Mouse (Mus musculus): ENCODE measurements around the gene Mnat1. TPM values are rescaled to one million over a fixed set of nuclear protein-coding genes. Genes with fewer than 3 reads are reported as not detected.
"Not testable (repeated sequence)": the region's sequence is repeated elsewhere in the genome, so short reads cannot be mapped to it uniquely, and the experiment has no call there.

Gene Mnat1
- total RNA-seq, 1 experiment from 2014 or later = 20.5 TPM

DNA sequence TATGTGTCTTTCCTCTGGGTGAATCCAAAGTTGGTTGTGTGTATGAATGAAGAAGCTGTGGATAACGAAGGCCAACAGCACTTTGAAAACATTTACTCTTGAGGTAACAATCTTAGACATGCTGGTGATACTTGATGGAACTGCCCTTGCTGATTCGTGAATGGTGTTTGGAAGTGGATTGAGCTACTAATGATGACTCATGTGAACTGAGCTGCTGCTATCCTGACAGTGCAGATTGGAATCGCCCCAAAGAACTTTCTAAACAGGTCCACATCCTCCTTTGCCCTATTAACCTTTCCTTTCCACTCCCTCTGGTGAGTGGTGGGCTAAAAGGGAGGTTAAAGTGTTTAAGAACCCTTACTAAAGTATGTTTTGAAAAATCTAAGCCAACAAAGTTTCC, 17.2 kb downstream of the Mnat1 start:
- DNase-seq = no peak

DNA sequence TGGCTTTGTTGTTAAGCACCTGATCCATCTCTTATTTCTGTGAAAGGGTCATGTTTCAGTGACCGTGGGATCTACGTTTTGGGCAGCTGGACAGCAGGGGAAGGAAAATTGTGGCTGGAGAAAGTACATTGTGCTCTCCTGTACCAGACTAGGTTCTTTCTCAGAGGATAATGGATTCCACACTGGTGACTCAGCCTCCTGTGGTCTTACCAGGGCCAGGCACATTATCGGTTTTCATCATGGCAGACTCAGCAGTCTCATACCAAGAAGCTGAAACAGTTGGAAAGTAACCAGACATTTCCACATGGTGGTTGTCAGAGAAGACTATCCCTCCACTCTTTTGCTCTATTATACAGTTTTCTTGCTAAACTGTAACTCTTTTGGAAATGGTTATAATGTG, 23.7 kb downstream of the Mnat1 start:
- DNase-seq = no peak

DNA sequence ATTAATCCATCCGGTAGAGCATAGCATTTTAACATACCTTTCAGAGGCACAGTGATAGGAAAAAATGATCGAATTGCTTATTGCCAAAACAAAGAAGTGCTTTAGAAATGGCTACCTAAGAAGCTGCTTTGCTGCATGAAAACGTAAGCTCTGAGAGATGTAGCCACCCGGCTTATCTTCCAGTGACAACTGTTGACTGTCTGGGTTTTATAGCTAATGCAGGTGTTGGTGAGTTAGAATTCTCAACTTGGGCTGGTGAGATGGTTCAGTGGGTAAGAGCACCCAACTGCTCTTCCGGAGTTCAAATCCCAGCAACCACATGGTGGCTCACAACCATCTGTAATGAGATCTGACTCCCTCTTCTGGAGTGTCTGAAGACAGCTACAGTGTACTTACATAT, 27.5 kb downstream of the Mnat1 start:
- DNase-seq = not testable (repeated sequence)

DNA sequence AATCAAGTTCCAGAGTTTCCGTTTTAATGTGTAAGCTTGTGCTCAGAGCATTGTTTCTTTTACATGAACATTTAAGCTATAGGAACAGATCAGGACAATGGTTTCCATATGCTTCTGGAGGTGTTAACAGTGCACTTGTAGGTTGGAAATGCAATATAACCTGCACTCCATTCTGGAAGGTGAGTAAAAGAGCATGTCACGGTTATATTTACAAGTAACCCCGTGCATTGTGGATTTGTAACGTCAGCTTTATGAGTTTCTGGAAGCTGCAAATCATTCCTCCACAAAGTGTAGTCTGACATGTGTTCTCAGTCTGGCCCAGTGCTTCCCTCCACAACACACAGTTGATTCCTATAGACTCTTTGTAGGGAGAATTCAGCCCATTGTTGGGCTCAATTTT, 30.6 kb downstream of the Mnat1 start:
- DNase-seq = no peak

DNA sequence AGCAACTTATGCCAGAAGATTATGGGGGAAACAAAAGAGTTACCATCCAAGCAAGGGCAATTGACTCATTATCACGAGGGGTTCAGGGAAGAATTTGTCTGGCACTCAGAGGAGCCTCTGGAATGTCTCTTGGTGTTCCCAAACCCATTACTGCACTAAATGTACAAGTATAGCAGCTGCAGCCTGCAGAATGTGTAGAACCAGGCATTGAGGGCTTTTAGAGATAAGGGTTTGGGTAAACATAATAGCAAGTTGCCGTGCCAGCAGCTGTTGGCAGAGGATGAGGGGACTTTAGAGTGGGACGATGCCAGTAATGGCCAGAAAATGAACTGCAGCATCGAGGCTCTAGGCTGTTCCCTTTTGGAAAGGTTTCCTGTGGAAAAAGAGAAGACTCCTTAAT, 36.8 kb downstream of the Mnat1 start:
- peak; percentile 15 for DNase-seq

DNA sequence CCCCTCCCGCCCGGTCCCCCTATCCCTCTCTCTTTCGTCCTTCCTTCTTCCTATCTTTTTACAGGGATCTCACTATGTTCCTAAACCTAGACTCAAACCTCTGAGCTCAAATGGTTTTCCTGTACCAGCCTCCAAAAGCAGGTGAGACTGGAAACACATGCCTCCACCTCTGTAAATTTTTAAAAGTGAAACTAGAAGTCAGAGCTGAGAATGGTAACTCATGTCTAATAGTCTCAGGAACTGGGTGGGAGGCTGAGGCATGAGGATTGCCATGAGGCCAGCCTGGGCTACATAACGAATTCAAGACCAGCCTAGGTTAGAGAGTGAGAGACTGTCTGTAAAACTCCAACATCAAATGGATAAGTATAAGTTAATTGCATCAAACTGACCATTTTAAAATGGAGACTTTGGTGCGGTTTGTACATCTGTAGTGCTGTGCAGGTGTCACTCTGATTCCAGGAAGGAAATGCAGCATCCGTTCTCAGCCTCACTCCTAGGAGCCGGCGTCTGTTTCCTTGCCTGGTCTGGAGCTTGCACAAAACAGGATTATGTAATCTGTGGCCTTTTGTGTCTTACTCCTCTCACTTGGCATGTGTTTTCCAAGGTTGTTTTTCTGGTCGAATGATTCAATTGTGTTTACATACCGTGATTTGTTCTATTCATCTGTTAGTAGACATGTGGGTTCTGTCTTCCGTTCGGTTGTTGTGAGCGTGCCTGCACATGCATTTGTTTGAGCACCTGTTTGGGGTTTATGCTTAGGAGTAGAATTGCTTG, 39.1 kb downstream of the Mnat1 start:
- peak; percentile 58 for DNase-seq

DNA sequence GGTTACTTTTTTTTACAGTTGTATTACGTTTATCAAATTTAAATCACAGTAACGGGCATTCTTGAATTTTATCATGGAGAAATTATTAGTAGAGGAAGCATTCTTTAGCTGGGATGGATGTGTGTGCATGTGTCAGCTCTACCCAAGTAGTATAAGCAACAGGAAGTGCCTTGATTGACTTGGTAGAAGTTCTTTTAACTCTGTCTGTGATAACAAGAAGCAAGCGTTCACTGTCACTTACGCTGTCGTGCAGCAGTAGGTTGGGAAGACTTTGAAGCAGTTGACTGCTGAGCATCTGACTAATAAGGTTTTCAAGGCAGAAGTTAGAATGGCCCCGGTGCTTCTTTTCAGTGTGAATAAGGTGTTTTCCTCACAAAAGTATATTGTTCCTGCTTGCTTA, 47.3 kb downstream of the Mnat1 start:
- no peak for DNase-seq

DNA sequence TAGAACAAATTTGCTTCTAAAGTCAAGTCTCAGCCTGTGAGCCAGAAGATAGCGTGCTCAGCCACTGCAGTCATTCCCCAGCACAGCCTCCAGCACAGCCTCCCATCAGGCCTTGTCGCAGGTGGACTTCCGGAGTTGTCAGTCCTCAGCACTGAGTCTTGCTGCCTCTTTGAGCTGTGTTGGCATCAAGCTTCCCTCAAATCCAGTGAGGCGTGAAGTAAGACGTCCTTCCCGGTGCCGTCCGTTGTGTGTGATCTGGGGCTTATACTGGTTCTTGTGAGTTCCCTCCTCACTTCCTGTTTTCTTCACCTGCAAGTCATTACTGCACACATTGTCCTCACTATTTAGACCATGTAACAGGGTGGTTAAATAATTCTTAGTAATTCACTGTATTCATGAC, 60.4 kb downstream of the Mnat1 start:
- DNase-seq = no peak

DNA sequence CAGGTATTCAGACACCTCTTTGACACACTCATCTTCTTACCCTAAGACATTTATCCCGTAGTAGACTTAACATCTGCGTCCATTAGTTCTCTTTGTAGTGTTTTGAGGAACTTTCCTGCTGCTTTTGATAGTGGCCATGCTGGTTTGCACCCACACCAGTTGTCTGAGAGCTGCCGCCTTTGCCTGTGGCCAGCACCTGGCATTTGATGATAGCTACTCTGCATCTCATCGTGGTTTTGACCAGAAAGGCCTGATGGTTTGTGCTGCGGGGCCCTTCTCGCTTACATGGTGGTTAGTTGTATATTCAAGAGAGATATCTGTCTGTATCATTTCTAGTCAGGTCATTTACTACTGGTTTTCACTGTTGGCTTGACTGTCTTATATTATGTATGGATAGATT, 73.8 kb downstream of the Mnat1 start:
- no peak for DNase-seq

DNA sequence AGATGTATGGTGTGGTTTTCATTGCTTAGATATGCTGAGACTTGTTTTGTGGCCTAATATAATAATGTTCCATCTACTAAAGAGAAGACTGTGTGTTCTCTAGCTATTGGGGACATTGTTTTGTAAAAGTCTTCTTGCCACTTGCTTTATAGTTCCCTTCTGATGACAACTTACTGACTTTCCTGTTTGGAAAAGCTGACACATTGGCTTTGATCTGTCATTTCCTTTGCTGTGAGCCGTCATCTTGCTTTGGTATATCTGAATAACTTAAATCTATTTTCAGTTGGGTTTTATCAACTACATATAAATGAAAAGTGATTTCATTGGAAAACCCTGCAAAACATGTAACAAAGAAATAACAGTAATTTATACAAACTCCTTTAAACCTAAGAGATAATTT, 74.9 kb downstream of the Mnat1 start:
- no peak for DNase-seq

DNA sequence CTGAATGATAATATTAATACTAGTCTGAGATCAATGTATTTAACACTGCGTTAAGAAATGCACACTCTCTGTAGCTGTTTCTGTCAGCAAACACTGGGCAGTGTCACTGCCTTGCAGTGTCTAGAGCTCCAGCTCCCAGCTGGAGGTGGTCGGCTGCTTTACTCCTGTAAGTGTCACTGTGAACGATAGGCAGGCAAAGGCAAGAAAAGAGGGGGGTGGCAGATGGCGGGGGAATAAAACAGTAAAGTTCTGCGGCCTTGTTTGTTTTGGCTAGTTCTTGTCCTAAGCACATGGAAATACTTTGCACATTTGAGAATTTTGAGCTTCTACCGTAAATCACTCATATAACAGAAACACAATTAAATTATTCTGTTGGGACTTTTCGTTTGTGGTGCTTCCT, 75.9 kb downstream of the Mnat1 start:
- DNase-seq = no peak

DNA sequence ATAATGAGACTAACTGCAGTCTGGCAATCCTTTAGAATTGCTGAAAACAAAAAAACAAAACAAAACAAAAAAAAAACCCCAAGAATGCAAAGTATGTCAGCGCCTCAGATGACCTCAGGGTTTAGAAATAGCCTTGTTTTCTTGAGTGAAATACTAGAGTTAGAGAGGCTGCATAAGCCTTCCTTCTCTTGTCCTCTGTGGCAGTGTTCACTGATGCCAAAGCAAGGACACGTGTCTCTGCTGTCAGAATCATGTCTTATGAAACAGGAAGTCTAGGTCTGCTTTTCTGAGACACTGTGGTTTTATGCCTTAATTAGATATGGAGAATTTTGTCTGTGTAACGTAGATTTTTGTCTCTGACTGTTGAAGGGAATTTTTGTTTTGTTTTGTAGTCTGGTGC, 78.1 kb downstream of the Mnat1 start:
- DNase-seq = peak; percentile 50

DNA sequence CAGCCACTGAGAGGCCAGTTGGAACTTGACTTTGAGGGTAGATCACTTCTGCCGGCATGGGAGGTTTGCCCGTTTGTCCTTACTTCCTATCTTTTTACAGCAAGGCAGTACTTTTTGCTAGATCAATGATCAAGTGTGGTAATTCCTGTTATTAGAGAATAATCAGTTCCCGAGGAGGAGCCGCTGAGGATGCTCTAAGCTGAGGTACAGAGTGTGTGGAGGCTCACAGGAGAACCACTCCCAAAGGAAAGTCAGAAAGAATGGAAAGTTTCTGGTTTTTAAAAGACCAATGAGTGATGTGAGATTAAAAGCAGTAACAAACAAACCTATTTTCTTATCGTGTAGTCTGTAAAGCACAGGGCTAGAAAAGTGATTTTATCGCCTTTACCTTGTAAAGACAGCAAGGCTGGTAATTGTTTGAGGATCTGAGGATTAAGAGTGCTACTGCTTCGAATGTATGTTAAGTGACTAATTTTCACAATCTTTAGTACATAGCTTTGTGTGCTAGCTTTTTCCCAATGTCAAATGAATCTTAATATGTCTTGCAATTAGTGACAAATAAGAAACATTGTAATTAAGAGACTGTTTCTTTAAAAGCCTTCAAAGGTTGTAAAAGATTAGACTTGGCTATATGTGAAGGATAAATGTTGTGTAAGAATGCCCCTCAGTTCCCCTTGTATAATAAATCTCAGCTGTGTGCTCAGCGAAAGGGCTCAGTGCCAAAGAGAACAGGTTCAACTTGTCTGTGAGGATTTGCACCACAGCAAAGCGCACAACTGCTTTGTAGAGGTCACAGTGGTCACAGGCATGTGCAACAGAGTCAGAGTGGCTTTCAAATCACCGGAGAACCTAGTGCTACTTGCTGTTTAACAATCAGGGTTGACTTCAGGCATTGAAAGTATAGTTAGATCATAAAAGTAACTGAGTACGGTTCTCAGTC, 82.5 kb downstream of the Mnat1 start:
- peak; percentile 80 for DNase-seq

DNA sequence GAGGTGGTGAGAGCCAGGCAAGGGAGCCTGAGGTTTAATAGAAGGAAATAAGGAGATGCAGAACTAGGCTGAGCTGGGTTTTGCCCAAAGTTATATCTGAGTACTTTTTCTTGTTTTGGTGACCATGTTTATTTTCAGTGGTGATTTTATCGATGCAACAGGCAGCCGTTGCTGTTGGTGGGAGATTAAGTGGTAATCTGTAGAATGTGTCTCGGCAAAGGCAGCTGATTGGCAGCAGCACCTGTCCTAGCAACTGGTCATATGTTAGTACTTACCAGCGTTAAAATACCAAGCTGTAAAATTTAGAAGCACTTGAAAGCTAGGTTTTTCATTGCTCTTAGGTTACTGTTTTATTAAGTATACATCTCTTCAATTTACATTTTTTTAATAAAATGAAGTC, 83.5 kb downstream of the Mnat1 start:
- DNase-seq = no peak

DNA sequence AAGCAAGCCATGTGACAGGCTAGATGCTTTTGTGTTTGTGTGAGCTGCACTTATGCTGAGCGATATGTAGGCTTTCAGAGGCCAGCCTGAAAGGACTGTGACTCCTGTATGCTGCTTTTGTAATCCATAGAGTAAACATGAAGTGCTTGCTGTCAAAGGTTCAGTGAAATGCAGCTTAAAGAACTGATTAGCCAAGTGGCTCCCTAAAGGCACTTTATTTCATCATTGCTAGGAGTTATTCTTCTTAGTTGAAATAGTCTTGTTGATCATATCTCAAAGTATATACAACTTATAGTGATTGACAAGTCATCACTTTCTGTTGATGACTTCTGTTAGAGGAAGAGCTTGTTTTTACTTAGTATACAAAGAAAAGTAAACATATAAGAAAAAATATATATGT, 83.9 kb downstream of the Mnat1 start:
- DNase-seq = no peak

DNA sequence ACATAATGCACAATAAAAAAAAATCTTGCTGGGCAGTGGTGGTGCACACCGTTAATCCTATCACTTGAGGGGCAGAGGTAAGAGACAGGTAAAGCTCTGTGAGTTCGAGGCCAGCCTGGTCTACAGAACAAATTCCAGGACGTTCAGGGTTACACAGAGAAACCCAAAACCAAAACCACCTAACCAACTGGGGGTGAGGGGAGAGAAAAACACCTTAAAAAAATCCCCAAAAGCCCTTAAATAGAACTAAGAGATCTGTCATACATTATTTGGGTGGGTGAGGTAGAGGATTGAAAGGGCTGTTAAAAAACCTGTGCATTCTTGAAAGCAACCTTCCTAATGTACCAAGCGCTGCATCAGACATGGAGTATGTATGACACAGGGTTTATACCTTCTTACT, 85.0 kb downstream of the Mnat1 start:
- DNase-seq = no peak

DNA sequence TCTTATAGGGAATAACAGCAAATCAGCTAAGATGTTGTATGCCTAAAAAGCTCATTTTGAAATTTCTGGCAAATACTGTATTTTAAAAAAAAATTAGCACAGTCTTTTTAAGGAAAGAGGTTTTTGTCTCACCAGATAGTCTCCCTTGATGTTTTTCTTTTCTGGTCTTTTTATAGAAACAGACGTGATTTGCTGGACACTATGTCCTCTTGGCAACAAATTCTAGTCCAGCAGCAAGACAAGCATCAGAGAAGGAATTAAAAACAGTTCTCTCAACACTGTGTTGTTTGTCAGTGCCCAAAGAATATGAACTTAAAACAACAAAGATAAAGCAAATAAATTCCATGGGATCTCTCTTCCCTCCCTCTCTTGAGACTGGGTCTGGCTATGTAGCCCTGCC, 85.6 kb downstream of the Mnat1 start:
- no peak for DNase-seq

DNA sequence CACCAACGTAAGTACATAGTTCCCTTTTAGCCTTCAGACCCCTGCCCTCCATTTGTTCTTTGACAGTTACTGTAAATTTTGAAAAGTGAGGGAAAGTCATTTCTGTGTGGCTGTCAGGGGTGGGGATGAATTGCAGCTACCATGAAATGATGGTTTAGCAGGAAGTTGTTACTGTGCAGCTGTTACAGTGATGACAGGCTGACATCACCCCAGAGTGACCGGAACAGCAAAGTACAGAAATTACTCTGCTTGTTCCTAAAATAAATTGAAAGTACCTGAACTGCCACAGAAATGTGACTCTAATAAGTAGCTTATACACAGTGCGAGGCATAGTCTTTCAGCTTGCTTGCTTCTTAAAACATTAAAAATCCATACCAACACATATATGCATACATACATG, 86.9 kb downstream of the Mnat1 start:
- DNase-seq = no peak

DNA sequence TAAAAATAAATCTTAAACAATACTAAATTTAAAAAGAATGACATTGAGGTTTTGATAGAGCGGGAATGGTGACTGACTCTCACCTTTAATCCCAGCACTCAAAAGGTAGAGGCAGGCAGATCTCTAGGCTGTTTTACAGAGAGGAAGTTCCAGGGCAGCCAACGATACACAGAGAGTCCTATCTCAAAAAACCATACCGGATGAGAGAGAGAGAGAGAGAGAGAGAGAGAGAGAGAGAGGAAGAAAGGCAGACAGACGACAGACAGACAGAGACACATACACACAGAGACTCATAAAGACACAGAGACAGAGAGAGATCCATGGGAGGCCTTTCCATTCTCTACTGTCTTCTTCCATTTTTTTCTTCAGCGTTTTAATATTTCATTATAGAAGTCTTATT, 92.3 kb downstream of the Mnat1 start:
- no peak for DNase-seq

DNA sequence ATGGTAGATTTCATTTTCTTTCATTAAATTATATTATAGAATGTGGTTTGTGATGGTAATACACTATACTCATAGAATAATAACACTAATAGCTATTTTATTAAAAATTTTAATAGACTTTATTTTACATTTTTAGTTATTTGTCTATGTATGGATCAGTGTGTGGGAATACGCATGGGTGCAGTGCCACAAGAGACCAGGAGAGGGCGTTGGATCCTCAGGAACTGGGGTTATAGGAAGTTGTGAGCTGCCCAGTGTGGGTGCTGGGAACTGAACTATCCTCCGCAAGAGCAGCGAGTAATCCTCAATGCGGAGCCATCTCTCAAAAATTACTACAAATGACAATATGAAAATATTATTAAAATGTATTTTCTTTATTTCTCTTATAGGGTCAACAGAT, 95.1 kb downstream of the Mnat1 start:
- DNase-seq = no peak

DNA sequence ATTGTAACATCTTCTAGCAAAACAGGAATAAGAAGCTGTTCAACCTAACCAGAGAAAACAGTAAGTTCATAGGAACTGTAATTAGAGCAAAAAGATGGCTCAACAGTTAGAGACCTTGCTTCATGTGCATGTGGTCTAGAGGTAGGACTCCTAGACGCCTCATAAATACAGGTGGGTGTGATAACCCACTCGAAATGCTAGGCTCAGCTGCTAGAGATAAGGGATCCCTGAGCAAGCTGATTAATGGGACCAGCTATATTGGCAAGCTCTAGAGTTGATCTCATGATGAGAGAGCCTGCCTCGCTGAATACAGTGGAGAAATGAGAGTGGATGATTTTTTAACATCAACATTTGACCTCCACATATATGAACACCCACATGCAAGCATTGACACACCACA, 97.7 kb downstream of the Mnat1 start:
- DNase-seq = no peak

DNA sequence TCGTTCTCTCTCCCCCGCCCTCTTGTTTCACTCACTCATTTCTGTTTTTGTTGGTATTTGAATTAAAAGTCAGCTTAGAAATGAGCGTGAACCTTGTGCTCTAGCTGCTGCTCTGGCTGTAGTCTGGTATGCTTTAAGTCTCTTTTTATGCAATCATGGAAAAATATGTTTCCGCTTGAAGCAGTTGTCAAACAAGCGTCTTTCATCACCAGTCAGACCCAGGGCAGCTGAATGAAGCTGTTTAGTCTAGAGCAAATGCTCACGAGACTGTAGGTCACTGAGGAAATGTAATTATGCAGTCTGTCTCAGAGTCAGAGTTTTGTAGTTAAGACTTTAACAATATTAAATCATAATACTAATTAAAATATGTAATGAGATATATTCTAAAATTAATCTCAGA, 100.4 kb downstream of the Mnat1 start:
- no peak for DNase-seq

DNA sequence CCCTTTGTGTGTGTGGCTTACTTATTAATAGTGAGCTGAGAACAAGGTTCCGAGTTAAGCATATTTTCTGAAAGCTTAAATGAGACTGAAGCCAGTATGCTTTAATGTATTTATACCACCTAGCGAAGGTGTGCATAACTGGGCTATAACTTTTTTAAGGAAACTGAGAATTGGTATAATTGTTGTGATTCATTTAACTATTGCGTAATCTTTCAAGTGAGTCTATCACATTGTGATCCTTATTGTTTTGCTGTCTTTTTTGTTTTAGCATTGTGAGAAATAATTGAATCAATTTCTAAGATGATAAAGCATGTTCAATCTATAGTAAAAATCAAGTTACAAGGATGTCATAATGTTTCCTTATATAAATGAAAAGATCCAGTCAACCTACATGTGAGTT, 104.9 kb downstream of the Mnat1 start:
- DNase-seq = no peak

DNA sequence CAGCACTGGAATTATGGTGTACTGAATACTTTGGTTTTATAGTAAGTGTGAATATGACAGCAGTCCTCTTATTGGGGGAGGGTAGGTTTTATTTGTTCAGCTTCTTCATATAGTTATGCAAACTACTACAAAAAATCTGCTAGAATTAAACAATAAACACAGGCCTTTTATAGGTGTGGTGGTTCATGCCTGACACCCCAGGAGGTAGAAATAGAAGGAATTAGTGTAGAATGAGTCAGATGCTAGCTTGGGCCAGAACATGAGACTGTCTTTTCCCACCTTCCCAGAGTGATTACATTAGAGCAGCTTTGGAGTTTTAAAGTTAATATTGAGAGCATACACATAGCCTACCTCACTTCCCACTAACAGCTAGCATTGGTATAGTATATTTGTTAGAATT, 106.7 kb downstream of the Mnat1 start:
- no peak for DNase-seq

Data from adrenal gland, postnatal 14 days (tissue).